Mouse (Mus musculus) midbrain, embryonic 13.5 days (tissue): Measurements from ENCODE around the gene Intu. TPM values are rescaled to one million over a fixed set of nuclear protein-coding genes. Genes with fewer than 3 reads are reported as not detected.

Experiments
- ATAC-seq: fragments of 200-750 bp; cut with Nextera tagmentation; 2 replicates; pipeline ENCODE4 v1.8.0; 2017; ENCODE audit warnings: mild to moderate bottlenecking, moderate TSS enrichment, moderate library complexity
- H3K27ac ChIP-seq: fragments of 300-500 bp; sonication (generic); 2 replicates; pipeline ENCODE4 v1.5.1; 2015; ENCODE audit warnings: inconsistent platforms, mild to moderate bottlenecking, moderate library complexity
- H3K27me3 ChIP-seq: fragments of 300-500 bp; sonication (generic); 2 replicates; pipeline ENCODE4 v1.6.1; 2015; ENCODE audit warnings: mild to moderate bottlenecking, inconsistent platforms
- H3K36me3 ChIP-seq: fragments of 300-500 bp; sonication (generic); 2 replicates; pipeline ENCODE4 v1.6.1; 2015; ENCODE audit warnings: mild to moderate bottlenecking, inconsistent platforms
- H3K4me1 ChIP-seq: fragments of 300-500 bp; sonication (generic); replicated peaks from 2 replicates; pipeline ENCODE4 v1.6.1; 2015; ENCODE audit warnings: inconsistent platforms
- H3K4me2 ChIP-seq: fragments of 300-500 bp; sonication (generic); replicated peaks from 2 replicates; pipeline ENCODE4 v1.6.1; 2015; ENCODE audit warnings: moderate library complexity, mild to moderate bottlenecking, inconsistent platforms
- H3K4me3 ChIP-seq: fragments of 300-500 bp; sonication (generic); replicated peaks from 2 replicates; pipeline ENCODE4 v1.5.1; 2015; ENCODE audit warnings: mild to moderate bottlenecking, inconsistent platforms
- H3K9ac ChIP-seq: fragments of 300-500 bp; sonication (generic); replicated peaks from 2 replicates; pipeline ENCODE4 v1.6.1; 2015; ENCODE audit warnings: mild to moderate bottlenecking, inconsistent platforms
- H3K9me3 ChIP-seq: fragments of 300-500 bp; sonication (generic); 2 replicates; pipeline ENCODE4 v1.6.1; 2016; ENCODE audit warnings: mild to moderate bottlenecking, inconsistent platforms
- WGBS: fragments of 180-500 bp; shearing (Covaris S2); methylation state at CpG from one replicate; pipeline ENCODE4 v1.1.7; 2015; 5-methylcytosine and 5-hydroxymethylcytosine counted together
- polyA plus RNA-seq: library from polyadenylated mRNA; unstranded; fragments of >200 nt; fragmentation: Nextera tagmentation; extraction: Ambion mirVana; gene quantifications from 2 replicates; pipeline ENCODE4 v1.2.1, GENCODE M21; 2015

Intu gene
- polyA plus RNA-seq, 1 experiment from 2014 or later: 4.2 TPM

DNA sequence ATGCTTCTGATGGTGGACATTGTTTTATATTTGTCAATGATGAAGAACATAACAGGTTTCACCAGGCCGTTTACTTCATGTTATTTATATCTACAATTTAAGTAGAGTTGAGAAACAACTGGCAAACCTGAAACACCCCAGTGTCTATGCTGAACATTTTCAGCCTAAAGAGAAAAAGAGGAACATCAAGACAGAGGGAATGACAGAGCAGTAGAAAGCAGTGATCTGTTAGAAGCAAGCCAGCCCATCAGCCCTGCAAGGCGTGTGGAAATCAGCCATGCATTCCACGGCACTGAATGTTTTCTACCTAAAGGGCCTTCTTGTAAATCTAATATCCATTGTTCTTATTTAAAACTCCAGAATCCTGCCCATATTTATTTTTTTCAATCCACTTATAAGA is 12.8 kb upstream of the Intu start:
- H3K9ac ChIP-seq: no peak overlapping the region
- no peak overlapping the region for H3K4me2 ChIP-seq
- no peaks in the 10 kb centered on the region for H3K27me3 ChIP-seq
- H3K4me1 ChIP-seq: no peaks in the 10 kb centered on the region
- no peak overlapping the region for H3K27ac ChIP-seq
- no peaks in the 10 kb centered on the region for H3K9me3 ChIP-seq
- no peak for ATAC-seq
- H3K36me3 ChIP-seq: no peaks in the 10 kb centered on the region
- H3K4me3 ChIP-seq: no peak overlapping the region
- 85% methylated on average over 3 of the region's 3 CpGs for WGBS

- Histone ChIP-seq H3K4me2 (no peak overlapping the region), H3K4me1 (no peaks in the 10 kb centered on the region), H3K36me3 (no peaks in the 10 kb centered on the region), H3K27ac (no peak overlapping the region), H3K9me3 (no peaks in the 10 kb centered on the region), H3K27me3 (no peaks in the 10 kb centered on the region), H3K4me3 (no peak overlapping the region), H3K9ac (no peak overlapping the region)
- no peak for ATAC-seq
- 80% methylated on average over 3 of the region's 3 CpGs for WGBS
Measured at GRCm38 (mm10) chr3:40519555-40519954, 11.5 kb upstream of the Intu start.

GRCm38 (mm10) chr3:40520567-40520966 is 10.5 kb upstream of the Intu start:
- no peak overlapping the region for H3K4me3 ChIP-seq
- no peak overlapping the region for H3K9ac ChIP-seq
- no peak overlapping the region for H3K4me2 ChIP-seq
- H3K4me1 ChIP-seq: no peaks in the 10 kb centered on the region
- H3K9me3 ChIP-seq: no peaks in the 10 kb centered on the region
- no peaks in the 10 kb centered on the region for H3K27me3 ChIP-seq
- no peak overlapping the region for H3K27ac ChIP-seq
- no peaks in the 10 kb centered on the region for H3K36me3 ChIP-seq
- ATAC-seq: no peak
- 93% methylated on average over 3 of the region's 3 CpGs for WGBS

- H3K27me3 ChIP-seq: peaks cover 4% of the 10 kb centered on the region; the same call in 1 of the 2 replicates
- H3K4me1 ChIP-seq: no peaks in the 10 kb centered on the region
- no peak overlapping the region for H3K27ac ChIP-seq
- no peaks in the 10 kb centered on the region for H3K9me3 ChIP-seq
- H3K36me3 ChIP-seq: no peaks in the 10 kb centered on the region
- H3K4me3 ChIP-seq: no peak overlapping the region
- no peak for ATAC-seq
- no peak overlapping the region for H3K9ac ChIP-seq
- H3K4me2 ChIP-seq: no peak overlapping the region
- WGBS: 49% methylated on average over 6 of the region's 6 CpGs
Measured at GRCm38 (mm10) chr3:40522446-40522845, 8.6 kb upstream of the Intu start.

- WGBS: 67% methylated on average over 14 of the region's 14 CpGs
- no peaks in the 10 kb centered on the region for H3K9me3 ChIP-seq
- no peak overlapping the region for H3K9ac ChIP-seq
Measured at GRCm38 (mm10) chr3:40522846-40523245, 8.2 kb upstream of the Intu start.

GRCm38 (mm10) chr3:40523371-40523783 is 7.7 kb upstream of the Intu start:
- no peaks in the 10 kb centered on the region for H3K9me3 ChIP-seq
- 12% methylated on average over 7 of the region's 7 CpGs for WGBS
- no peak overlapping the region for H3K9ac ChIP-seq
- no peak overlapping the region for H3K4me3 ChIP-seq
- peaks cover 7% of the 10 kb centered on the region; the same call in 1 of the 2 replicates for H3K27me3 ChIP-seq
- no peak overlapping the region for H3K27ac ChIP-seq
- peak; percentile 57; the same call in 1 of the 2 replicates for ATAC-seq
- H3K4me1 ChIP-seq: peaks cover 9% of the 10 kb centered on the region; the same call in 1 of the 2 replicates
- no peaks in the 10 kb centered on the region for H3K36me3 ChIP-seq
- peak overlapping the region; percentile 34 for H3K4me2 ChIP-seq

More at GRCm38 (mm10) chr3:40522846-40523245, 8.2 kb upstream of the Intu start:
- 0 out of 2 replicates have a peak, but pooled peaks cover 4% of the 10 kb centered on the region for H3K4me1 ChIP-seq
- H3K27ac ChIP-seq: no peak overlapping the region
- no peak overlapping the region for H3K4me3 ChIP-seq
- no peaks in the 10 kb centered on the region for H3K36me3 ChIP-seq
- H3K27me3 ChIP-seq: peaks cover 6% of the 10 kb centered on the region; the same call in 1 of the 2 replicates
- ATAC-seq: no peak
- no peak overlapping the region for H3K4me2 ChIP-seq

GRCm38 (mm10) chr3:40524841-40525240 is 6.2 kb upstream of the Intu start:
- WGBS: 86% methylated on average over 7 of the region's 7 CpGs
- no peak overlapping the region for H3K27ac ChIP-seq
- no peak for ATAC-seq

DNA sequence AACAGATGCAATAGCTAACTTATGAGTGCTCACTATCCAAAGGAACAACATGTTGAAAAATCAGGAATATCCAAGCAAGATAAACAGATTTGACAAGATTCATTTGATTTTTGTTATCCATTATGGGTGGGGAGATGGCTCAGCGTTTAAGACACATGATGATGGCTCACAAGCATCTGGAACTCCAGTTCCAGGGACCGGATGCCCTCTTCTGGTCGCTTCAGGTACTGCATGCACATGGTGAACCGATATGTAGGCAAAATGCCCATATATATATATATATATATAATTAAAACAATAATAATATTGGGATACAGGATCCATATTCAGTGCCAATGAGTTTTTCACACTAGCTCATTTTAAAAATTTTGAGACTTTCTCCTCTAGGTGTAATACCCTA is 5.7 kb upstream of the Intu start:
- Histone ChIP-seq H3K4me1 (peaks cover 9% of the 10 kb centered on the region; the same call in 1 of the 2 replicates), H3K9ac (no peak overlapping the region), H3K27ac (no peak overlapping the region), H3K4me3 (no peak overlapping the region), H3K27me3 (peaks cover 15% of the 10 kb centered on the region), H3K36me3 (no peaks in the 10 kb centered on the region), H3K4me2 (no peak overlapping the region), H3K9me3 (no peaks in the 10 kb centered on the region)
- WGBS: 21% methylated on average over 4 of the region's 4 CpGs
- ATAC-seq: no peak

More at GRCm38 (mm10) chr3:40524841-40525240, 6.2 kb upstream of the Intu start:
- H3K4me2 ChIP-seq: no peak overlapping the region
- H3K36me3 ChIP-seq: no peaks in the 10 kb centered on the region
- H3K4me1 ChIP-seq: peaks cover 9% of the 10 kb centered on the region; the same call in 1 of the 2 replicates
- H3K9ac ChIP-seq: no peak overlapping the region
- H3K9me3 ChIP-seq: no peaks in the 10 kb centered on the region
- H3K27me3 ChIP-seq: peaks cover 15% of the 10 kb centered on the region
- H3K4me3 ChIP-seq: no peak overlapping the region

- Histone ChIP-seq H3K4me1 (peaks cover 12% of the 10 kb centered on the region), H3K36me3 (no peaks in the 10 kb centered on the region), H3K9ac (no peak overlapping the region), H3K4me2 (no peak overlapping the region), H3K9me3 (no peaks in the 10 kb centered on the region), H3K27ac (no peak overlapping the region), H3K4me3 (no peak overlapping the region), H3K27me3 (peaks cover 19% of the 10 kb centered on the region)
- 91% methylated on average over 3 of the region's 3 CpGs for WGBS
- no peak for ATAC-seq
Measured at GRCm38 (mm10) chr3:40526095-40526494, 5.0 kb upstream of the Intu start.

DNA sequence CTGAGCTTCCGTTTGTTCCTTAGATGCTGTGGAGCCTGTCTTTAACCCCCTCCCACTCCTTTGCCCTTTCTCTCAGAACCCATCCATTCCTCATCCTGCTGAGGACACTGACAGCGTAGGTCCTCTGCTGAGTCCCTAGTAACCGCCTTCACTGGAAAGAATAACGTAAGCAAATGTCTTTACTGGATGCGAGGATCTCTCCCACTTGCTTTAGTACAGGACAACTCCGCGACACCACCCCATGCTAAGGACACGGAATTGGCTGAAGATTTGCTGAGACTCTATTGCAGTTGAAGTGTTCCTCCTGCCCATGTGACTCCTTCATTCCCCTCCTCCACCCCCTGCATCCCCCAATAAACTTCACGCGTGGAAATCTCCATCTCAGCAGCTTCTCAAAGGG is 3.9 kb upstream of the Intu start:
- Histone ChIP-seq H3K4me3 (no peak overlapping the region), H3K9me3 (no peaks in the 10 kb centered on the region), H3K4me2 (no peak overlapping the region), H3K27me3 (peaks cover 29% of the 10 kb centered on the region), H3K27ac (no peak overlapping the region), H3K9ac (no peak overlapping the region), H3K36me3 (no peaks in the 10 kb centered on the region), H3K4me1 (peaks cover 23% of the 10 kb centered on the region)
- ATAC-seq: no peak
- WGBS: 71% methylated on average over 10 of the region's 10 CpGs

DNA sequence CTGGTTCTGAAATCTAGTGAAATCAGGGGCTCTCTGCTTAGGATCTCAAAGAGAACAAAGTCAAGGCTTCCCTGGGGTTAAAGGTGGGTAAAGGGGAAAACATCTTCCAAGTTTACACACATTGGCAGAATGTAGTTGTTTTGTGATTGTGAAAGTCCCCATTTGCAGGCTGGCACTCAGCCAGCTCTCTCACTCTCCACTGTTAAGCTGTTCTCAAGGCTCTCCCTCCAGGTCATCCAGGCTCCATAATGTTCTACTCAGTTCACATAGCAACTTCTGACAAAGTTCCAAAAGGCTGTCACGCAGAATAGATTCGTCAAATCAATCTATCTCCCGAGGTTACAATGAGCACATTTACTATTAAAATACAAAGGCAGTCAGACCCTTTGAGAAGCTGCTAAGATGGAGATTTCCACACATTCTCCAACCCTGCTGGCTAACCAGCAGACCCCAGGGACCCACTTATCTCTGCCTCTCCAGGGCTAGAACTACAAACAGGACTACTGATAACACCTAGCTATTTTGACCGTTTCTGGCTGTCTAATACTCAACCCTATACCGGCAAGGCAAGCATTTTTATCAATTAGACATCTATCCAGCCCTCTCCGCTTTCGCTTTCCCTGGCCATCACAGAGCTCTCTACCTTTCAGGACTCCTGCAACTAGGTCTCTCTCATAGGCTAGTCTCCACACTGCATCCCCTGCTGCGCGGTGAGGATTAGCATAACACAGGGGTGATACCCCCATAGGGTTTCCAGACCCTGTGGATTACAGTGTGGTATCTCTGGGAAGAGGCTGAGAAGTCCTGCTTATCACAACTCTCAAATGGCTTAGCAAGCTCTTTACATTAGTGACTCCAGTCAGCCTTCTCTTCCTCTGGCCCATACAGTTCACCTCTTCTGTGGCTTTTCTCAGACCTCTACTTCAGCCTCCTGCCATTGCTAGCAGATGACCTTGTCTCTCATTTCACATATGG is 2.8 kb upstream of the Intu start:
- Histone ChIP-seq H3K27me3 (peaks cover 40% of the 10 kb centered on the region), H3K4me2 (no peak overlapping the region), H3K36me3 (no peaks in the 10 kb centered on the region), H3K4me3 (no peak overlapping the region), H3K27ac (no peak overlapping the region), H3K9me3 (no peaks in the 10 kb centered on the region), H3K9ac (no peak overlapping the region), H3K4me1 (peaks cover 28% of the 10 kb centered on the region)
- no peak for ATAC-seq
- 29% methylated on average over 9 of the region's 9 CpGs for WGBS

- H3K4me3 ChIP-seq: no peak overlapping the region
- peaks cover 28% of the 10 kb centered on the region for H3K4me1 ChIP-seq
- no peak overlapping the region for H3K9ac ChIP-seq
- H3K27ac ChIP-seq: no peak overlapping the region
- ATAC-seq: no peak
- no peak overlapping the region for H3K4me2 ChIP-seq
- H3K36me3 ChIP-seq: no peaks in the 10 kb centered on the region
- WGBS: 79% methylated on average over 6 of the region's 6 CpGs
- peaks cover 47% of the 10 kb centered on the region for H3K27me3 ChIP-seq
- H3K9me3 ChIP-seq: no peaks in the 10 kb centered on the region
Measured at GRCm38 (mm10) chr3:40528958-40529357, 2.1 kb upstream of the Intu start.
